Mouse (Mus musculus) forebrain, embryonic 10.5 days (tissue): ENCODE results near the gene Foxf1. TPM values are rescaled to one million over a fixed set of nuclear protein-coding genes. Genes with fewer than 3 reads are reported as not detected.

Source experiments
- DNase-seq: peaks from one replicate; pipeline ENCODE4 v3.0.0-alpha.2; 2017; ENCODE audit warnings: low spot score; ENCODE audit errors: extremely low spot score
- H3K27ac ChIP-seq: fragments of 300-500 bp; sonication (generic); 2 replicates; pipeline ENCODE4 v1.5.1; 2016; ENCODE audit warnings: mild to moderate bottlenecking
- H3K27me3 ChIP-seq: fragments of 300-500 bp; sonication (generic); 2 replicates; pipeline ENCODE4 v1.6.1; 2016; ENCODE audit warnings: mild to moderate bottlenecking; ENCODE audit not compliant: poor library complexity, severe bottlenecking
- H3K36me3 ChIP-seq: fragments of 300-500 bp; sonication (generic); replicated peaks from 2 replicates; pipeline ENCODE4 v1.6.1; 2016; ENCODE audit warnings: mild to moderate bottlenecking, moderate library complexity
- H3K4me1 ChIP-seq: fragments of 300-500 bp; sonication (generic); 2 replicates; pipeline ENCODE4 v1.6.1; 2016
- H3K4me3 ChIP-seq: fragments of 300-500 bp; sonication (generic); 2 replicates; pipeline ENCODE4 v1.5.1; 2016; ENCODE audit warnings: mild to moderate bottlenecking, moderate library complexity
- H3K9me3 ChIP-seq: fragments of 300-500 bp; sonication (generic); 2 replicates; pipeline ENCODE4 v1.6.1; 2016; ENCODE audit warnings: mild to moderate bottlenecking, moderate library complexity
- whole genome bisulfite sequencing: fragments of 180-500 bp; shearing (Covaris S2); methylation state at CpG from one replicate; pipeline ENCODE4 v1.1.7; 2016; 5-methylcytosine and 5-hydroxymethylcytosine counted together
- polyA plus RNA-seq: library from polyadenylated mRNA; unstranded; fragments of >200 nt; fragmentation: Nextera tagmentation; extraction: Ambion mirVana; gene quantifications from 2 replicates; pipeline ENCODE4 v1.2.1, GENCODE M21; 2016

Foxf1 gene
- polyA plus RNA-seq, 1 experiment from 2014 or later, result 2.5 TPM

- Histone ChIP-seq H3K4me1 (peaks cover 53% of the 10 kb centered on the region), H3K27me3 (peaks cover 100% of the 10 kb centered on the region), H3K9me3 (no peaks in the 10 kb centered on the region), H3K4me3 (peak overlapping the region; percentile 58), H3K27ac (no peak overlapping the region; the same call in 1 of the 2 replicates), H3K36me3 (no peaks in the 10 kb centered on the region)
- WGBS, result under 1% methylated on average over 30 of the region's 30 CpGs
- peak; percentile 51 for DNase-seq
Observed at GRCm38 (mm10) chr8:121085011-121085410, 825 bp downstream of the Foxf1 start.

GRCm38 (mm10) chr8:121085561-121085960, 1.4 kb downstream of the Foxf1 start:
- Histone ChIP-seq H3K27ac (no peak overlapping the region), H3K9me3 (no peaks in the 10 kb centered on the region), H3K36me3 (no peaks in the 10 kb centered on the region), H3K27me3 (peaks cover 100% of the 10 kb centered on the region), H3K4me1 (peaks cover 54% of the 10 kb centered on the region), H3K4me3 (peak overlapping the region; percentile 58; the same call in 1 of the 2 replicates)
- no peak for DNase-seq
- 15% methylated on average over 3 of the region's 3 CpGs for WGBS

GRCm38 (mm10) chr8:121086004-121086900, 2.1 kb downstream of the Foxf1 start:
- no peaks in the 10 kb centered on the region for H3K36me3 ChIP-seq
- no peak overlapping the region for H3K27ac ChIP-seq
- peaks cover 55% of the 10 kb centered on the region for H3K4me1 ChIP-seq
- WGBS, result 2% methylated on average over 19 of the region's 19 CpGs
- peaks cover 100% of the 10 kb centered on the region for H3K27me3 ChIP-seq
- H3K9me3 ChIP-seq, result no peaks in the 10 kb centered on the region
- peak; percentile 36 for DNase-seq
- peak overlapping the region; percentile 24 for H3K4me3 ChIP-seq

- Histone ChIP-seq H3K27me3 (peaks cover 100% of the 10 kb centered on the region), H3K4me1 (peaks cover 51% of the 10 kb centered on the region), H3K27ac (no peak overlapping the region), H3K36me3 (no peaks in the 10 kb centered on the region), H3K4me3 (no peak overlapping the region), H3K9me3 (no peaks in the 10 kb centered on the region)
- 3% methylated on average over 8 of the region's 8 CpGs for WGBS
- DNase-seq, result no peak
Observed at GRCm38 (mm10) chr8:121088281-121088680, 4.1 kb downstream of the Foxf1 start.

- Histone ChIP-seq H3K36me3 (no peaks in the 10 kb centered on the region), H3K4me3 (no peak overlapping the region; the same call in 1 of the 2 replicates), H3K4me1 (peaks cover 44% of the 10 kb centered on the region), H3K27ac (no peak overlapping the region), H3K27me3 (peaks cover 100% of the 10 kb centered on the region), H3K9me3 (no peaks in the 10 kb centered on the region)
- 1% methylated on average over 40 of the region's 40 CpGs for WGBS
- DNase-seq, result peak; percentile 40
Observed at GRCm38 (mm10) chr8:121088871-121089630, 4.9 kb downstream of the Foxf1 start.

GRCm38 (mm10) chr8:121089631-121090380, 5.6 kb downstream of the Foxf1 start:
- Histone ChIP-seq H3K27ac (no peak overlapping the region), H3K36me3 (no peaks in the 10 kb centered on the region), H3K4me1 (peaks cover 36% of the 10 kb centered on the region), H3K27me3 (peaks cover 96% of the 10 kb centered on the region), H3K9me3 (no peaks in the 10 kb centered on the region), H3K4me3 (no peak overlapping the region)
- 3% methylated on average over 32 of the region's 32 CpGs for WGBS
- peak; percentile 33 for DNase-seq

- 0% methylated on average over 1 of the region's 1 CpGs for WGBS
- DNase-seq, result peak; percentile 36
- H3K4me1 ChIP-seq, result peaks cover 32% of the 10 kb centered on the region
- H3K36me3 ChIP-seq, result no peaks in the 10 kb centered on the region
- H3K27me3 ChIP-seq, result peaks cover 87% of the 10 kb centered on the region
- H3K4me3 ChIP-seq, result no peak overlapping the region
- no peaks in the 10 kb centered on the region for H3K9me3 ChIP-seq
- H3K27ac ChIP-seq, result no peak overlapping the region
Observed at GRCm38 (mm10) chr8:121090716-121091115, 6.5 kb downstream of the Foxf1 start.

GRCm38 (mm10) chr8:121092141-121092540, 8.0 kb downstream of the Foxf1 start:
- H3K4me1 ChIP-seq, result peaks cover 32% of the 10 kb centered on the region
- WGBS, result 31% methylated on average over 6 of the region's 6 CpGs
- H3K9me3 ChIP-seq, result no peaks in the 10 kb centered on the region
- H3K36me3 ChIP-seq, result peaks cover 11% of the 10 kb centered on the region
- no peak for DNase-seq
- no peak overlapping the region for H3K27ac ChIP-seq
- no peak overlapping the region for H3K4me3 ChIP-seq
- H3K27me3 ChIP-seq, result peaks cover 73% of the 10 kb centered on the region

- 5% methylated on average over 16 of the region's 16 CpGs for WGBS
- no peak overlapping the region for H3K4me3 ChIP-seq
- peaks cover 16% of the 10 kb centered on the region for H3K36me3 ChIP-seq
- peaks cover 68% of the 10 kb centered on the region for H3K27me3 ChIP-seq
- DNase-seq, result peak; percentile 87
- H3K27ac ChIP-seq, result no peak overlapping the region
- H3K9me3 ChIP-seq, result no peaks in the 10 kb centered on the region
- peaks cover 32% of the 10 kb centered on the region for H3K4me1 ChIP-seq
Observed at GRCm38 (mm10) chr8:121092627-121093026, 8.4 kb downstream of the Foxf1 start.

- DNase-seq, result no peak
- no peak overlapping the region for H3K4me3 ChIP-seq
- no peak overlapping the region for H3K27ac ChIP-seq
- no peaks in the 10 kb centered on the region for H3K9me3 ChIP-seq
- WGBS, result 64% methylated on average over 6 of the region's 6 CpGs
- H3K4me1 ChIP-seq, result peaks cover 32% of the 10 kb centered on the region
- peaks cover 59% of the 10 kb centered on the region for H3K27me3 ChIP-seq
- peaks cover 24% of the 10 kb centered on the region for H3K36me3 ChIP-seq
Observed at GRCm38 (mm10) chr8:121093496-121093895, 9.3 kb downstream of the Foxf1 start.

GRCm38 (mm10) chr8:121104049-121104818, 20.0 kb downstream of the Foxf1 start:
- Histone ChIP-seq H3K27me3 (peaks cover under 1% of the 10 kb centered on the region), H3K9me3 (no peaks in the 10 kb centered on the region), H3K36me3 (peaks cover 73% of the 10 kb centered on the region), H3K4me1 (peaks cover 28% of the 10 kb centered on the region), H3K4me3 (no peak overlapping the region), H3K27ac (no peak overlapping the region)
- WGBS, result 55% methylated on average over 17 of the region's 17 CpGs
- peak; percentile 86 for DNase-seq
